Mouse (Mus musculus): ENCODE measurements around the gene Pex26. TPM values are rescaled to one million over a fixed set of nuclear protein-coding genes. Genes with fewer than 3 reads are reported as not detected.

Pex26 gene
- polyA plus RNA-seq, 1 experiment: 1.4 TPM

DNA sequence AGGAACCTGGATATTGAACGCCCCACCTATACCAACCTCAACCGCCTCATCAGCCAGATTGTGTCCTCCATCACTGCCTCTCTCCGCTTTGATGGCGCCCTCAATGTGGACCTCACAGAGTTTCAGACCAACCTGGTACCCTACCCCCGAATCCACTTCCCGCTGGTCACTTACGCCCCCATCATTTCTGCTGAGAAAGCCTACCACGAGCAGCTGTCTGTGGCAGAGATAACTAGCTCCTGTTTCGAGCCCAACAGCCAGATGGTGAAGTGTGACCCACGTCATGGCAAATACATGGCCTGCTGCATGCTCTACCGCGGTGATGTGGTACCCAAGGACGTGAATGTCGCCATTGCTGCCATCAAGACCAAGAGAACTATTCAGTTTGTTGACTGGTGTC lies 39.5 kb downstream of the Pex26 start:
- WGBS: 88% methylated on average over 14 of the region's 14 CpGs
- H3K27ac ChIP-seq (ENCODE audit: control insufficient read depth, insufficient read depth, low read depth, low read length, poor library complexity): no peak overlapping the region
- no peak overlapping the region for H3K4me3 ChIP-seq (replicated peaks; ENCODE audit: control insufficient read depth, low read depth, low read length)
- H3K4me1 ChIP-seq (ENCODE audit: control insufficient read depth, insufficient read depth, low read length): peaks cover 13% of the 10 kb centered on the region
- TF ChIP-seq CTCF (IDR thresholded peaks at IDR 0.05; ENCODE audit: control insufficient read depth, insufficient read depth, low read length) (no peak), POLR2A (IDR thresholded peaks at IDR 0.05; ENCODE audit: borderline replicate concordance, control insufficient read depth, low read depth, low read length) (no peak)

DNA sequence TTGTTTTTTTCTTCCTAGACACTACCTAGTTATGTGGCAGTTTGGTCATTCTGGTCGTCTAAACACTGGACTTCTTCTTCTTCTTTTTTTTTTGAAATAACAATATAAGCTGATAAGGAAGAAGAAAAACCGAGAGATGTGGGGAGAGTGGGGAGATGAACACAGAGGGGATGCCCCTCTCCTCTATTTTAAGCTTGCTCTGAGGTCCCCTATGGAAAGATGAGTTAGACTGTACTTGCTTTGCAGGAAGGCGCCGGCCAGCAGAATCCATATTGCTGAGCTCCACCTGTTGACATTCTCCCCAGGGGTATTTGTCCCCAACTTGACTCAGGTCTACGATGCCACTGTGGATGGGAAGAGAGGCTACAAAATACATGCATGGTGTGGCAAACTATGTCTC lies 40.6 kb downstream of the Pex26 start:
- 51% methylated on average over 5 of the region's 5 CpGs for WGBS
- Histone ChIP-seq H3K27ac (ENCODE audit: control insufficient read depth, insufficient read depth, low read depth, low read length, poor library complexity) (no peak overlapping the region), H3K4me1 (ENCODE audit: control insufficient read depth, insufficient read depth, low read length) (peaks cover 13% of the 10 kb centered on the region), H3K4me3 (replicated peaks; ENCODE audit: control insufficient read depth, low read depth, low read length) (no peak overlapping the region)
- TF ChIP-seq CTCF (IDR thresholded peaks at IDR 0.05; ENCODE audit: control insufficient read depth, insufficient read depth, low read length) (no peak), POLR2A (IDR thresholded peaks at IDR 0.05; ENCODE audit: borderline replicate concordance, control insufficient read depth, low read depth, low read length) (no peak)

DNA sequence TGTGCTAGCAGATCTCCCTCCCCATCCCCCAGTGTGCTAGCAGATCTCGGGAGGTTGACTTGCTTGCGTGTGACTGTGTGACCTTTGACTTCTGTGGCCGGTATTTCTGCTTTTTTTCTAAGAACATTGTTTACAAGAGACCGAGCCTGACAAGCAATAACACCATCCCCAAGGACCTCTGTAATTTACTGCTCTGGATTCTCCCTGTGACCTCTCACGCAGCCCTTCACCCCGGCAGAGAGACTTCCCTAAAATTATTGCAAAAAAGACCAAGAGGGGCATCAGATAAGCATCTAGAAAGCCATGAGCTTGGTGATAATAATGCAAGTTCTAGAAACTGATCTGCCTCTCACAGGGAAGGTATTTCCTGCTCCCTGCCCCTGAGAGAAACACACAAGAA lies 41.5 kb downstream of the Pex26 start:
- H3K4me3 ChIP-seq (replicated peaks; ENCODE audit: control insufficient read depth, low read depth, low read length): no peak overlapping the region
- TF ChIP-seq CTCF (IDR thresholded peaks at IDR 0.05; ENCODE audit: control insufficient read depth, insufficient read depth, low read length) (no peak), POLR2A (IDR thresholded peaks at IDR 0.05; ENCODE audit: borderline replicate concordance, control insufficient read depth, low read depth, low read length) (no peak)
- H3K4me1 ChIP-seq (ENCODE audit: control insufficient read depth, insufficient read depth, low read length): peaks cover 13% of the 10 kb centered on the region
- no peak overlapping the region for H3K27ac ChIP-seq (ENCODE audit: control insufficient read depth, insufficient read depth, low read depth, low read length, poor library complexity)
- 12% methylated on average over 6 of the region's 6 CpGs for WGBS

DNA sequence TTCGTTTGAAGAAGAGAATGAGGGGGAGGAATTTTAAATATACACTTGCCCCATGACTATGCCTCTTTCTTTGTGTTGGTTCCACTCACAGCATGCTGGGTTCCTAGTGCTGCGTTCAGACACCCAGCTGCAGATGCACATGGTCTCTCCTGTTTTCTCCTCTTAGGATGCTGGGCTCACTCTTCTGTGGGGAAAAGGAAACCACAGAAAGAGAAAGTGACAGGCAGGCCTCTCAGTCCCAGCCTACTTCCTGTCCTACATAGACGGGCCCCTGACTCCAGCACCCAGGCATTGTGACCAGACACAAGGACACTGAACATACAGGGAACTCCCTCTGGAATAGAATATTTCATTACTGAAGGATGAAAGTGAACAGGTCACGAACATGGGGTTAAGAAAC lies 42.6 kb downstream of the Pex26 start:
- TF ChIP-seq POLR2A (IDR thresholded peaks at IDR 0.05; ENCODE audit: borderline replicate concordance, control insufficient read depth, low read depth, low read length) (no peak), CTCF (IDR thresholded peaks at IDR 0.05; ENCODE audit: control insufficient read depth, insufficient read depth, low read length) (no peak)
- Histone ChIP-seq H3K4me1 (ENCODE audit: control insufficient read depth, insufficient read depth, low read length) (peaks cover 13% of the 10 kb centered on the region), H3K27ac (ENCODE audit: control insufficient read depth, insufficient read depth, low read depth, low read length, poor library complexity) (peak overlapping the region; percentile 32; the same call in 1 of the 2 replicates), H3K4me3 (replicated peaks; ENCODE audit: control insufficient read depth, low read depth, low read length) (no peak overlapping the region)
- whole genome bisulfite sequencing: 9% methylated on average over 4 of the region's 4 CpGs

DNA sequence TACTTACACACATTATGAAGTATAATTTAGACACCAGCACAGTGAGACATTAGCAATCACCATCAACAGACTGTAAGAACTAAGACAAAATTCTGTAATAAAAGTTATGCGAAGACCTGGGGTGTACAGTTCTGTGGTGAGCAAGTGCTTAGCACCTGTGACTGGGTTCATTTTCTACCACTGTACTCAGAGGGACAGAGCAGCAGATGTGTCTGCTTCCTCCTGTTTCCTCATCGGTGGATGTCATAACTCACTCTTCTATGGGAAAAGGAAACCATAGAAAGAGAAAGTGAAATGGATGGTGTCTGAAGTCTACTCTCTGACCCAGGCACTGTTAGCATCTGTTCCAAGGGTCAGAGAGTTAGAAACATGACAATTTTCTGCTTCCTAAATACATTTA lies 43.3 kb downstream of the Pex26 start:
- TF ChIP-seq POLR2A (IDR thresholded peaks at IDR 0.05; ENCODE audit: borderline replicate concordance, control insufficient read depth, low read depth, low read length): no peak
- TF ChIP-seq CTCF (IDR thresholded peaks at IDR 0.05; ENCODE audit: control insufficient read depth, insufficient read depth, low read length): no peak
- no peak overlapping the region for H3K4me3 ChIP-seq (replicated peaks; ENCODE audit: control insufficient read depth, low read depth, low read length)
- WGBS: 17% methylated on average over 2 of the region's 2 CpGs
- peaks cover 15% of the 10 kb centered on the region for H3K4me1 ChIP-seq (ENCODE audit: control insufficient read depth, insufficient read depth, low read length)
- H3K27ac ChIP-seq (ENCODE audit: control insufficient read depth, insufficient read depth, low read depth, low read length, poor library complexity): no peak overlapping the region; the same call in 1 of the 2 replicates

DNA sequence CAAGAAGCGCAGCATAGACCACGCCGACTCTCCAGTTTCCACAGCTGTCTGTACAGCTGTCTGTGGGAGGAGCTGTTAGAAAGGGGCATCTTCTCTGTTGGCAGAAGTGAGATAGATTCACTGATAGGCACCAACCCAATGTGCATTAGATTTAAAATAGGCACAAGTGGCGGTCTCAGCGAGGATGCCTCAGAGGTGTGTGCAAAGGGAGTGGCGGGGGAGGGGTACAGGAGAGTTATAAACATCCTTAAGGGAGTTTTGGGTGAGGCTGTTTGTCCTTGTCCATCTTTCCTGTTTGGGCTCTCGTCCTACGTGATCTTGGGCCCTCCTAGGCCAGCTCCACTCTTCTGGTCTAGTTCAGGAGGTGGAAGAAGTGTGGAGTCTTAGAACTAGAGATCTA lies 45.0 kb downstream of the Pex26 start:
- no peak overlapping the region for H3K4me3 ChIP-seq (replicated peaks; ENCODE audit: control insufficient read depth, low read depth, low read length)
- TF ChIP-seq POLR2A (IDR thresholded peaks at IDR 0.05; ENCODE audit: borderline replicate concordance, control insufficient read depth, low read depth, low read length) (no peak), CTCF (IDR thresholded peaks at IDR 0.05; ENCODE audit: control insufficient read depth, insufficient read depth, low read length) (no peak)
- 62% methylated on average over 8 of the region's 8 CpGs for WGBS
- peaks cover 15% of the 10 kb centered on the region for H3K4me1 ChIP-seq (ENCODE audit: control insufficient read depth, insufficient read depth, low read length)
- H3K27ac ChIP-seq (ENCODE audit: control insufficient read depth, insufficient read depth, low read depth, low read length, poor library complexity): no peak overlapping the region

DNA sequence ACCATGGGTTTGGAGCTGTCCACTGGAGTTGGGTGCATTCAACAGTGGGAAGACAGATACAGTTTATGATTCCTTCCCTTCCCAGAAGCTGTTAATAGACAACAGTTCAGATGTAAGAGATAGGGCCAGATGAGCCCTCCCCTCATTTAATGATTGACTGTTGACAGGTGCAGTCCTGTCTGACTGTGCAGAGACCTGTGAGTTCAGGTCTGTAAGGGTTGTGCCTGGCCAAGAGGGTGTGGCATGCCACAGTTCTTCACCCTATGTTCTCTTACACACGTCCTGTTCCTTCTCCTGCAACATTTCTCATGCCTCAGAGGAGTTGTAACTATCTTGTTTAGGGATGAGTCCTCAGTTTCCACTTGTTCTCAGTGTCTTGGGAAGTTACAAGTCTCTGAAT lies 49.2 kb downstream of the Pex26 start:
- WGBS: 53% methylated on average over 1 of the region's 1 CpGs
- no peak overlapping the region for H3K27ac ChIP-seq (ENCODE audit: control insufficient read depth, insufficient read depth, low read depth, low read length, poor library complexity)
- H3K4me1 ChIP-seq (ENCODE audit: control insufficient read depth, insufficient read depth, low read length): peaks cover 1% of the 10 kb centered on the region; the same call in 1 of the 2 replicates
- H3K4me3 ChIP-seq (replicated peaks; ENCODE audit: control insufficient read depth, low read depth, low read length): no peak overlapping the region
- no peak for TF ChIP-seq CTCF (IDR thresholded peaks at IDR 0.05; ENCODE audit: control insufficient read depth, insufficient read depth, low read length)
- no peak for TF ChIP-seq POLR2A (IDR thresholded peaks at IDR 0.05; ENCODE audit: borderline replicate concordance, control insufficient read depth, low read depth, low read length)

DNA sequence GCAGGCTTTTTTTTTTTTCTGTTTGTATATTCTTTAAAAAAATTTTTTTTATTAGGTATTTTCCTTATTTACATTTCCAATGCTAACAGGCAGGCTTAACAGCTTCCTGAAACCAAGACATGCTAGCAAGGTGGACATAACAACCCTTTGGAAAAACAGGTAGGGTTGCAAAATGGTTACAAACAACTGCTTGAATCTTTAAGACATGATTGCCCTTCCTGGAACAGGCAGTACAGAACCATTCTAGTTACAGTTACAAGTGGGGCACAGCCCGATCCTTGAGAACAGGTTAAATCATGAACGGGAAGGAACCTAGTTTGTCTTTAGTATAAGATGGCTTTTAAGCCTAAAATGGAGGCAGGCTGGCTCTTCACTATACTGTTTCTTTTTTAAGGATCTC lies 52.9 kb downstream of the Pex26 start:
- TF ChIP-seq CTCF (IDR thresholded peaks at IDR 0.05; ENCODE audit: control insufficient read depth, insufficient read depth, low read length) (no peak), POLR2A (IDR thresholded peaks at IDR 0.05; ENCODE audit: borderline replicate concordance, control insufficient read depth, low read depth, low read length) (no peak)
- H3K4me1 ChIP-seq (ENCODE audit: control insufficient read depth, insufficient read depth, low read length): no peaks in the 10 kb centered on the region
- 82% methylated on average over 2 of the region's 2 CpGs for WGBS
- H3K4me3 ChIP-seq (replicated peaks; ENCODE audit: control insufficient read depth, low read depth, low read length): no peak overlapping the region
- H3K27ac ChIP-seq (ENCODE audit: control insufficient read depth, insufficient read depth, low read depth, low read length, poor library complexity): no peak overlapping the region

DNA sequence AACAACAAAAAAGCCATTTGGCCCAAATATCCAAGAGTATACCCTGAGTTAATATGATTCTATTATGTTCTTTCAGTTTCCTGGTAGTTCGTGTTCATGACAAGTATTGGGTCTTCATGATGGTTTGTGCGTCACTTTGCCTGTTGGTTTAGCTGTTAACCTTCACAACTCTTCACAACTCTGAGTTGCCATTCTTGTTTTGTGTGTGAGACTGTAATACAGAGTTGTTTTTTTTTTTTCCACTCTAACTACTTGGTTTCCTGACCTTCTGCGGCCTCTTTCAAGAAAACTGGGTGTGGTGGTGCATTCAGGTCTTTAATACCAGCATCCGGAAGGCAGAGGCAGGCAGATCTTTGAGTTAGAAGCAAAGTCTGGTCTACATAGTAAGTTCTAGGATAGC lies 54.7 kb downstream of the Pex26 start:
- no peak overlapping the region for H3K4me3 ChIP-seq (replicated peaks; ENCODE audit: control insufficient read depth, low read depth, low read length)
- no peak overlapping the region for H3K27ac ChIP-seq (ENCODE audit: control insufficient read depth, insufficient read depth, low read depth, low read length, poor library complexity)
- 77% methylated on average over 4 of the region's 4 CpGs for WGBS
- TF ChIP-seq CTCF (IDR thresholded peaks at IDR 0.05; ENCODE audit: control insufficient read depth, insufficient read depth, low read length) (no peak), POLR2A (IDR thresholded peaks at IDR 0.05; ENCODE audit: borderline replicate concordance, control insufficient read depth, low read depth, low read length) (no peak)
- H3K4me1 ChIP-seq (ENCODE audit: control insufficient read depth, insufficient read depth, low read length): no peaks in the 10 kb centered on the region; the same call in 1 of the 2 replicates
